In genomic region chr14:75468941-75469340, GRCm38 (mm10) we compare ENCODE assay signal across 15 mouse cellular contexts. TPM values are rescaled to one million over a fixed set of nuclear protein-coding genes. Genes with fewer than 3 reads are reported as not detected.
DNase-seq lines count a peak whose midpoint lies in the region.
"Had no signal": no experiment of that assay in that cellular context is flagged by ENCODE, and none has a peak within 500 bp of the region (broad histone marks: within the 10 kb centered on the region; RNA-seq: fewer than 3 reads in every experiment).

No protein-coding gene starts in this region.

- intact Hi-C loops in gastrocnemius, postnatal 14 days (cut with DNase I; ENCODE audit: low total_unique reads), result no loop called here

- peak; percentile 57 for DNase-seq in gastrocnemius, postnatal 25 days
- DNase-seq in gastrocnemius, postnatal 14 days, result no peak
- DNase-seq in lung, postnatal 36 days, result peak; percentile 6
- no peak for DNase-seq in lung, postnatal 4 days
- DNase-seq: adrenal gland, adult 2 months; adrenal gland, postnatal 10 days; adrenal gland, postnatal 25 days; cerebellum, adult 11 months; cerebellum, adult 18-20 months; cerebellum, adult 8-10 months; cerebellum, adult 9-11 months; cerebellum, postnatal 14 days; cerebellum, postnatal 36 days; embryo, embryonic 11 days had no signal

RNA-seq across cellular contexts. Expression of gene Siah3, which starts 13.2 kb away (rescaled TPM):
- total RNA-seq in gastrocnemius, postnatal 25 days (2021), result under 1 TPM; 0.05 to 0.16 TPM
- under 1 TPM; 0.16 to 0.43 TPM for total RNA-seq in gastrocnemius, postnatal 14 days (2021)
- total RNA-seq: ES-E14 had no signal

Comparison
In these comparisons a context has a peak if more than half of its experiments do, and no peak if none do; other contexts are left out.
1. DNase-seq: peak in gastrocnemius, postnatal 25 days (single experiment) and lung, postnatal 36 days (single experiment); none in gastrocnemius, postnatal 14 days (single experiment) and lung, postnatal 4 days (0 of 2).